Mouse (Mus musculus) gastrocnemius, postnatal 14 days (tissue): ENCODE results near the gene Shb. TPM values are rescaled to one million over a fixed set of nuclear protein-coding genes. Genes with fewer than 3 reads are reported as not detected.

Experiments
- DNase-seq: peaks from one replicate; pipeline ENCODE4 v3.0.0; 2021; ENCODE audit warnings: mixed read lengths
- intact Hi-C: fragments of 180-260 bp; cut with DNase I; formaldehyde crosslinking; loops from one replicate; pipeline ENCODE4 v1.15.1; 2025; ENCODE audit warnings: low total_unique reads
- total RNA-seq, 2 experiments: library from RNA; stranded (reverse); gene quantifications; 2 replicates each; pipeline ENCODE4 v1.2.3; 2021

Gene Shb
- total RNA-seq, 2 experiments from 2014 or later: 6.7 to 7.8 TPM

- intact Hi-C loops: no loop called here
- DNase-seq: no peak
These were observed 41.1 kb downstream of the Shb start for GRCm38 (mm10) chr4:45491119-45491679.

GRCm38 (mm10) chr4:45490036-45490752 lies 42.1 kb downstream of the Shb start:
- intact Hi-C loops: no loop called here
- no peak for DNase-seq

- peak; percentile 75 for DNase-seq
- intact Hi-C loops: no loop called here
These were observed 42.9 kb downstream of the Shb start for GRCm38 (mm10) chr4:45489141-45490035.

- DNase-seq: no peak
- intact Hi-C loops: no loop called here
These were observed 44.6 kb downstream of the Shb start for GRCm38 (mm10) chr4:45487681-45488081.

GRCm38 (mm10) chr4:45485024-45485423 lies 47.2 kb downstream of the Shb start:
- DNase-seq: no peak
- intact Hi-C loops: no loop called here

GRCm38 (mm10) chr4:45483271-45484245 lies 48.7 kb downstream of the Shb start:
- DNase-seq: no peak
- intact Hi-C loops: no loop called here

GRCm38 (mm10) chr4:45482271-45482670 lies 50.0 kb downstream of the Shb start:
- no peak for DNase-seq
- intact Hi-C loops: no loop called here

GRCm38 (mm10) chr4:45481431-45481830 lies 50.8 kb downstream of the Shb start:
- no peak for DNase-seq
- intact Hi-C loops: no loop called here

- intact Hi-C loops: no loop called here
These were observed 51.7 kb downstream of the Shb start for GRCm38 (mm10) chr4:45480595-45480994.

GRCm38 (mm10) chr4:45479433-45479832 lies 52.8 kb downstream of the Shb start:
- intact Hi-C loops: no loop called here
- DNase-seq: no peak

More at GRCm38 (mm10) chr4:45480595-45480994, 51.7 kb downstream of the Shb start:
- DNase-seq: no peak

- DNase-seq: no peak
- intact Hi-C loops: no loop called here
These were observed 54.1 kb downstream of the Shb start for GRCm38 (mm10) chr4:45478178-45478577.

- intact Hi-C loops: no loop called here
- DNase-seq: no peak
These were observed 55.2 kb downstream of the Shb start for GRCm38 (mm10) chr4:45477047-45477446.

- intact Hi-C loops: no loop called here
- peak; percentile 64 for DNase-seq
These were observed 57.4 kb downstream of the Shb start for GRCm38 (mm10) chr4:45474832-45475231.

GRCm38 (mm10) chr4:45474131-45474530 lies 58.1 kb downstream of the Shb start:
- intact Hi-C loops: no loop called here
- no peak for DNase-seq

- intact Hi-C loops: no loop called here
- DNase-seq: peak; percentile 89
These were observed 59.1 kb downstream of the Shb start for GRCm38 (mm10) chr4:45473129-45473528.

GRCm38 (mm10) chr4:45472706-45473105 lies 59.6 kb downstream of the Shb start:
- intact Hi-C loops: no loop called here
- no peak for DNase-seq

GRCm38 (mm10) chr4:45471654-45472556 lies 60.4 kb downstream of the Shb start:
- no peak for DNase-seq
- intact Hi-C loops: no loop called here

- intact Hi-C loops: loop anchor here (5.0 kb wide), 1 partner anchor 58 kb away; no protein-coding TSS in a partner anchor
- DNase-seq: no peak
These were observed 63.2 kb downstream of the Shb start for GRCm38 (mm10) chr4:45469057-45469456.
